Mouse (Mus musculus) spleen, postnatal 14 days (tissue): ENCODE measurements around the gene Itln1.

Source experiments
- DNase-seq, 2 experiments: peaks; one replicate each; pipeline ENCODE4 v3.0.0; 2021 to 2022; ENCODE audit warnings: low spot score in 2 of 2

The Itln1 gene

DNA sequence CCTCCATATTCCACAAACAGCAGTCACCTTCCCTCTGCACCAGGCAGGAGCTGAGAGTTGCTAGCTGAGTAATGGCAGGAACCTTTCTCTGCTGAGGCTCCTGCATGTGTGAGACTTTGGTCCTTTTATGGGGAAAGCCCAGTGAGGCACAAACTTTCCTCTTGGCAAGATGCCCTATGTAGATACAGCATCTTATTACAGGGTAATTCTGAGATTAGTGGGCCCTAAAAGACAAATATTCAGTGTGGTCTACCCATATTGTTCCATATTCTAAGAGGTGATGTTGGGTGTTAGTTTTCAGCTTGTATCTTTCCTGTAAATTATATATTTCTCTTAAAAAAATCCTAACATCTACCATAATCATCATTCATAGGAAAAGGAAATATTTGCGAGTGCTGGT lies at the start of gene Itln1:
Gene Itln1, minus strand, starts transcription at position 101 of the 400 bp plus-strand sequence.
- no peak for DNase-seq

GRCm38 (mm10) chr1:171584584-171584983 lies 49.5 kb upstream of the Itln1 start:
- no peak for DNase-seq

DNA sequence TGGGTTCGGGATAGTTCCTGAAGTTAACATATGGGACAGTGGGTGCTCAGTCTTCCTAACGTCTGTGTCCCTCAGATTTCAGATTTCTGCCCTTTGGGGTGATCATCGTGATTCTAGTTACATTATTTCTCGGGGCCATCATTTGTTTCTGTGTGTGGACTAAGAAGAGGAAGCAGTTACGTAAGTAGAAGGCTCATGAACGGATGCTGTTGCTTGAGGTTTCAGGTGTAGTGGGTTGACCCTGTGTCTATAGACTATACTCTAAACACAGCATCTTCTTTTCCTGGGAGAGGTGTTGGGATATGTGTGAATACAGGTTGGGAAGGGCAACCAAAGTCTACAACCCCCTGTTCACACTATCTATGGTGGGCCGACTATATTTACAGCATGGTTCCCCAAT lies 42.1 kb upstream of the Itln1 start:
- DNase-seq = no peak

DNA sequence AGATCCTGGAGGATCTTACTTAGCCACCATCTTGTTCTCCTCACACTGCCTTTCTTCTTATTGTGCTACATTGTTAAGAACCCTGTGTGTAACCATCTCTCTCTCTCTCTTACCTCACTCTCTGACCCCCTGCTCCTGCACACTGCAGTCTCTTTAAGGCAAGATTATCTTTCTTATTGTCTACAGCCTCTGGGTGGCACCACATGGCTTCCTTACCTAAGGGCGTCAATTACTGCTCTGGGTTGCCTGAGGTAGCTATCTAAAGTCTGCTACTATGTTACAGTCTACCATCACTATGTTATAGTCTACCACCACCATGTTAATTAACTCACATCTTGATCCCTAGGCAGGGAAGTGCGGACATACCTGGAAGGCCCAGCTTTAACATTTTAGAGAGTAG lies 33.3 kb upstream of the Itln1 start:
- DNase-seq = no peak

GRCm38 (mm10) chr1:171566777-171567176 lies 31.7 kb upstream of the Itln1 start:
- DNase-seq = peak; percentile 26 to 55

DNA sequence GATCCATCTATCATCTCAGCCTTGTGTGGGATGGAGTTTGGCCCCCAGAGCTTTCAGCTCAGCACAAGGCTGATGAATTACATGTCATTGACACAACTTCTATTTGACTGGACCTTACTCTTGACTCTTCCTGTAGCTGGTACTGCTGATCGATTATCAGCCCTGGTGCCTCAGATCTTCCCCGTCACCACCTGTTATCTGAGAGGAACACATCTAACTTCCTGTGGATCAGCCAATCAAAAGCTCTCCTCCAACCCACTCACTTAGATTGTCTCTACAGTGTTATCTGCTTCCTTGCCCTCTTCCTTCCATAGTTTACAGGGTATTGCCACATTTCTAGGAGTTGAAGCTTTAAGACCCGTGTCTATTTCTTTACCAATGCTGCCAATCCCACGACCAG lies 30.8 kb upstream of the Itln1 start:
- DNase-seq = no peak

- peak in 1 of 2 experiments; percentile 28 for DNase-seq
Observed at GRCm38 (mm10) chr1:171564247-171564646, 29.2 kb upstream of the Itln1 start.

- DNase-seq = no peak
Observed at GRCm38 (mm10) chr1:171563042-171563441, 27.9 kb upstream of the Itln1 start.

DNA sequence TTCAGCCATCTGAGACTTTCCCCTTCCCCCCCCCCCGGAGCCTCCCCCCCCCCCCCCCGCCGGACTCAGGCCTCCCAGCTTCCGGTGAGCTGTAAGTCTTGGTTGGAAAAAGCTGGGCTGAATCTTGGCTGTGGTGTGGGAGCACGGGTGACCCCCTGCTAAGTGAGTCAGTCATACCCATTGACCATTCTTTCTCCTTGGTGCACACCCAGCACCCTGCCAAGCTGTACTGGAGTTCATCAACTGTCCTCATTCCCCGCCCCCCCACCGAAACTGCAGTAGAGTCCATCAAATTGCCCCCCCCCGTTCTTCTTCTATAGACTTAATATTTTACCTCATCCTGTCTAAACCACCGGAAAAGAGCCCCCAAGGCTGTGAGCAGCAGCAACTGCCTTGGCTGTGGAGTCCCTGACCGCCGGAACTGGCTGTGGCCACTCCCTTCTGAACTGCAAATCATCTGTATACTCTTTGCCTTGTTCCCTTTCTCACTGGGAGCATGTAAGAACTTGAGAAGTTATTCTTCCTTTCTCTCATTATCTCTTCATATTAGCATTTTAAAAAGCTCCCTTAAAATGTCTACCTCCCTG lies 26.6 kb upstream of the Itln1 start:
- DNase-seq = no peak

DNA sequence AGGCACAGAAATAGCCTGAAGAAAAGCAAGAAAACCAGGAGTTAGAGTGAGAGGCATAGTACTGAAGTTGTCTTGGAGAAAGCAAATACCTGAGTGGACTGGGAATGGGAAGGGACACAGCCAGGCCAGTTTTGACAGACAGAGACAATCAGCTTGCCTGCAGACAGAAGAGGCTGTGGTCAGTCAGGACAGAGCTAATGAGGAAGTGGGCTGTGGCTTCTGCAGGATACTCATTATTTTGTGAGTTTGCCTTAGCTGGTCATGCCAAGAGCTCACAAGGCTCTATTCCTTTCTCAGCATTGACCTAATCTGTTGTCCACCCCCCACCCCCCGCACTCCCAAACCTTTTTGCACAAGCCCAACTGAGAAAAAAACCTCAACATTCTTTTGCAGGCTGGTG lies 26.1 kb upstream of the Itln1 start:
- DNase-seq = no peak

- DNase-seq = no peak
Observed at GRCm38 (mm10) chr1:171560262-171560661, 25.2 kb upstream of the Itln1 start.

- no peak for DNase-seq
Observed at GRCm38 (mm10) chr1:171558898-171559297, 23.8 kb upstream of the Itln1 start, which contains the start of gene Cd244a. Cd244a (plus strand) TSS chr1:171559193.

DNA sequence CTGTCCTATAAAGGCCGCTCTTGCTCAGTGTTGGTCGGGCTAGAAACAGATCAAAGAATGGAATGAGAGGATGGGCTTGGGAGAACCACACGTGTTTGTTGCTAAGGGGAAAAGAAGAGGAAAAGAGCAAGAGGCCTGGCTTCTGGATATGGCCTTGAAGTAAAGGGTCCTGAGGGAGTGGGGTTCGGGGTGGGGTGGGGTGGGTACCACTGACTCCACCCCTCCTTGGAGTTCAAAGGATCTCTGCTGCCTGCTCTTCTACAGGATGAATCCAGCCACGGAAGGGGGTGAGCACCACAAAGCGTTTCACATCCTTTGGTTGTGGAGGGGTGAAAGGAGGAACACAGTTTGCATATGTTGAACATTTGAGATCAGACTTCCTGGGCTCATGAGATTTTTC lies 23.3 kb upstream of the Itln1 start:
- no peak for DNase-seq

DNA sequence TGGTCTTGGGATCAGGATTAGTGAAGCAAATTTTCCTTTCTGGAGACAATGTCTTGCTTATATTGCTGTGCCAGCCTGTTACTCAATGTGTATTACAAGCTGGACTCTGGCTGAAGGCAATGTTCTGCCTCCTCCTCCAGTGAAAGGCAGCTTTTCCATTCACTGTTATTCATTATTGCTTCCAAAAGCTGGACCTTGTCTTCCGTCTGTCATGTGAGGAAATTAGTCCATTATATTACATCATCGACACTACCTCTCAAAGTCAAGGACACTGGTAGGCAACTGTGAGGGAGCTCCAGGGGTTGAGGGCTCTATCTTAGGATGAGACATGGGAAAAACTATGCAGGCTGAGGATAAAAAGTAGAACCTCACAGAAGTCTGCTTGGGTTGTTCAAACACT lies 21.3 kb upstream of the Itln1 start:
- DNase-seq = no peak

DNA sequence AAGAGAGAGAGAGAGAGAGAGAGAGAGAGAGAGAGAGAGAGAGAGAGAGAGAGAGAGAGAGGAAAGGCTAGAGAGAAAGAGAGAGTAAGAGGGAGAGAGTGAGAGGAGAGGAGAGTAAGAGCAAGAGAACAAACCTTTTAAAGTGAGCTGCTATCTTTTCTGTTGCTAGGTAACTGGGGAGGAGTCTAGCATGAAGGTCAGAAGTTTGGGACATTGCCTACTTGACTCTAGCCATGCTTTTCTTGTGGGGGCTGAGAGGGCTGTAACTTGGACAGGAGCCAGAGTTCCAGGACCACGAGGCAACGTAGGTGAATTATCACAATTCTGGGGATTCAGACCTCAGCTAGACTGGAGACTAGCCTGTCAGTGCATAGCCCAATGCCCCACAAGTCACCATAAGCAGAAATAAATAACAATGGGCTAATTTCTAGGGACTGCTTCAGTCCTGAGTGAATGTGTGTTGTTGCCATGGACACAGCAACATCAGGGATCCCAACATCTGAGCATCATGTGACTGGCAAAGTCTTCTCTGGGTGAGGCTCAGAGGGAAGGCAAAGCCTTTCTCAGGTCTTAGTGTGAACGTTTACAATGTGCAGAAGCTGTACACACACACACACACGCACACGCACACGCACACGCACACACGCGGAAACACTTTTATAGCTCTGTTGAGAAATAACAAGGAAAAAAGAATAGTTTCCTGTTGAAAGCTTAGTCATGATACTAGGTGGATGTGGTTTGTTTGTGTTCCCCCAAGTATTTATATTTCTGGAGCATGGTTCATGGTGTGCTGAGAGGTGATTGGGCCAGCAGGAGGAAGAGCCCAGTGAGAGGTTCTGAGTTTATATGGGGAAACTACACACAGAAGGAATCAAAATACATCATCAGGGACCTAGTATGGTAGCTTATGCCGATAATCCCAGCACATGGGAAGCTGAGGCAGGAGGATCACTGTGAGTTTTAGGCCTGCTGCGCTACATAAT lies 18.6 kb upstream of the Itln1 start:
- no peak for DNase-seq

GRCm38 (mm10) chr1:171552230-171552629 lies 17.1 kb upstream of the Itln1 start:
- no peak for DNase-seq

DNA sequence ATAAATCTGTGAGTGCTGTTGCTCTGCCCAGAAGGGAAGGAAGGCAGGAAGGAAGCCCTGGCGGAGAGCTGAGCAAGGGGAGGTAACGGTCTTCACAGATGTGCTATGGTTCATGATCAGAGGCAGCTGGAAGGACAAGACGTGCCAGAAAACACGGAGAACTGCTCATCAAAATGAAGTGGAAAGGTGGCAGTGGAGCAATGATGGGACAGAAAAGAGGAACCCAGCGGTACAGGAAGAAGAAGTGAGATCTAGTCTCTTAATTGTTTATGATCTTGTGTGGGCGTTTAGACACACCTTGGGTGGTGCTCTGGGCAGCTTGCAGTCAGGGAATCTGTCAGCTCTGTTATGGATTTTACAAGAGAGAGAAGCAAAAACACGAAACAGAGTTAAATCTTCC lies 16.2 kb upstream of the Itln1 start:
- DNase-seq = no peak

DNA sequence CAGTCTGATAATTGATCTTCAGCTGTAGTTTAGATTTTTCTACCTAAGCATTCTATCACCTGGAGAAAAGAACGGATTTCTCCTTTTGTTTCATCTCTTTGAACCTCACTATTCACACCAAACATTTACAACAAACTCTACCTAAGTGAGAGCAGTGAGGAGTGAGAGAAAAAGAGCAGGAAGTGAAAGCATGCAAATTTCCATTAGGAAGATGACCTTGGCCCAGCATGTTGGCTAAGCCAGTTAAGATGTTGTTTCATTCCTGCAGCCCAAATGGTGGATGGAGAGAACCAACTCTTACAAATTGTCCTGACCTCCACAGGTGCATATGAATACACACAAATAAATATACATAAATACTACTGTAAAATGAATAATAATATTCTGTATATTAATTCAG lies 5.6 kb upstream of the Itln1 start:
- DNase-seq = no peak

GRCm38 (mm10) chr1:171534557-171534956 lies 537 bp downstream of the Itln1 start:
- no peak for DNase-seq

DNA sequence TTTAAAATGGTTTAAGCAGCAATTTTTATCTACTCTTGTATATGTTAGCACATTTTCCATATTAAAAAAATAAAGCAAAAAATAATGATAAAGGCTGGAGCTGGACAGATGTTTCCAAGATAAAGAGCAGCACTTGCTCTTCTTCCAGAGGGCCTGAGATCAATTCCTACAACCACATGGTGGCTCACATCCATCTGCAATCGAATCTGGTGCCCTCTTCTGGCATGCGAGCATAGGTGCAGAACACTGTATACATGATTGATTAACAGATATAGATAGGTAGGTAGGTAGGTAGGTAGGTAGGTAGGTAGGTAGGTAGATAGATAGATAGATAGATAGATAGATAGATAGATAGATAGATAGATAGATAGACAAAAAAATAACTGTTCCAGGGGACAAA lies 2.3 kb downstream of the Itln1 start:
- DNase-seq = no peak

GRCm38 (mm10) chr1:171531367-171531766 lies 3.7 kb downstream of the Itln1 start:
- DNase-seq = no peak

GRCm38 (mm10) chr1:171515557-171515956 lies 19.5 kb downstream of the Itln1 start:
- no peak for DNase-seq

- DNase-seq = no peak
Observed at GRCm38 (mm10) chr1:171515039-171515438, 20.1 kb downstream of the Itln1 start.
